Mouse (Mus musculus): ENCODE results near the gene F5. TPM values are rescaled to one million over a fixed set of nuclear protein-coding genes. Genes with fewer than 3 reads are reported as not detected.

F5 gene
- total and polyA plus RNA-seq, 2 experiments from 2014 or later = 0.05 TPM; not detected in 1

- DNase-seq (ENCODE audit: low spot score) (no peak), ATAC-seq (ENCODE audit: insufficient read depth, low read depth) (no peak)
- H3K27me3 ChIP-seq (ENCODE audit: control insufficient read depth, insufficient read depth, low read length) = no peaks in the 10 kb centered on the region
- WGBS = 72% methylated on average over 6 of the region's 6 CpGs
- no peak overlapping the region for H3K27ac ChIP-seq (ENCODE audit: low read depth)
- no peak for TF ChIP-seq EP300 (IDR thresholded peaks at IDR 0.05; ENCODE audit: low read depth)
- no peak for TF ChIP-seq CTCF (IDR thresholded peaks at IDR 0.05; ENCODE audit: low read depth)
- no peak overlapping the region for H3K9ac ChIP-seq (replicated peaks; ENCODE audit: low read depth, low read length)
- H3K4me1 ChIP-seq (ENCODE audit: control insufficient read depth, insufficient read depth) = no peaks in the 10 kb centered on the region; the same call in 1 of the 2 replicates
- H3K36me3 ChIP-seq (replicated peaks; ENCODE audit: control insufficient read depth, insufficient read depth, low read length) = no peaks in the 10 kb centered on the region
- H3K9me3 ChIP-seq (replicated peaks; ENCODE audit: control insufficient read depth, low read length) = no peaks in the 10 kb centered on the region
- no peak overlapping the region for H3K4me3 ChIP-seq (ENCODE audit: low read depth, low read length)
- no peak overlapping the region for H3K4me2 ChIP-seq (ENCODE audit: low read depth, low read length)
Measured at GRCm38 (mm10) chr1:164115647-164116046, 36.0 kb upstream of the F5 start.

DNA sequence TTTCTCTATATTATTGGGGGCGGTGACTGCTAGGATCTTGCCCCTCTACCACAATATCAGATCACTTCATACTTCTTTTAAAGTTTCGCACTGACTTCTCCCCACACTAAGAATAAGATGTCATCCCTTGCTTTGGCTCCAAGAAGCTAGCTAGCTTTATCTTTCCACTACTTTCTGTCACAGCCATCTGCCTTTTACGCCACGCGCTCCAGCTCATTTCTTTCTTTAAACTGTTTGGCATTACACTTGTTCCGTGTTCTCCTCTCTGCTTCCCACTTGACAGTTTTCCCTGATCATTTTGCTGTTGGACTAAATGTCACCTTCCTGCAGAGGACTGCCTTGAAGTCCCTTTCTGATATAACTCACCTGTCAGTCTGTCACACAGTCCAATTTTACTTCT, 33.8 kb upstream of the F5 start:
- 85% methylated on average over 6 of the region's 6 CpGs for WGBS
- no peak overlapping the region for H3K9ac ChIP-seq (replicated peaks; ENCODE audit: low read depth, low read length)
- no peaks in the 10 kb centered on the region for H3K27me3 ChIP-seq (ENCODE audit: control insufficient read depth, insufficient read depth, low read length)
- no peak overlapping the region for H3K4me2 ChIP-seq (ENCODE audit: low read depth, low read length)
- no peak for ATAC-seq (ENCODE audit: insufficient read depth, low read depth)
- H3K27ac ChIP-seq (ENCODE audit: low read depth) = no peak overlapping the region
- H3K9me3 ChIP-seq (replicated peaks; ENCODE audit: control insufficient read depth, low read length) = no peaks in the 10 kb centered on the region
- H3K4me3 ChIP-seq (ENCODE audit: low read depth, low read length) = no peak overlapping the region
- no peak for TF ChIP-seq CTCF (IDR thresholded peaks at IDR 0.05; ENCODE audit: low read depth)
- TF ChIP-seq EP300 (IDR thresholded peaks at IDR 0.05; ENCODE audit: low read depth) = no peak
- no peaks in the 10 kb centered on the region; the same call in 1 of the 2 replicates for H3K4me1 ChIP-seq (ENCODE audit: control insufficient read depth, insufficient read depth)
- DNase-seq (ENCODE audit: low spot score) = no peak
- no peaks in the 10 kb centered on the region for H3K36me3 ChIP-seq (replicated peaks; ENCODE audit: control insufficient read depth, insufficient read depth, low read length)

DNA sequence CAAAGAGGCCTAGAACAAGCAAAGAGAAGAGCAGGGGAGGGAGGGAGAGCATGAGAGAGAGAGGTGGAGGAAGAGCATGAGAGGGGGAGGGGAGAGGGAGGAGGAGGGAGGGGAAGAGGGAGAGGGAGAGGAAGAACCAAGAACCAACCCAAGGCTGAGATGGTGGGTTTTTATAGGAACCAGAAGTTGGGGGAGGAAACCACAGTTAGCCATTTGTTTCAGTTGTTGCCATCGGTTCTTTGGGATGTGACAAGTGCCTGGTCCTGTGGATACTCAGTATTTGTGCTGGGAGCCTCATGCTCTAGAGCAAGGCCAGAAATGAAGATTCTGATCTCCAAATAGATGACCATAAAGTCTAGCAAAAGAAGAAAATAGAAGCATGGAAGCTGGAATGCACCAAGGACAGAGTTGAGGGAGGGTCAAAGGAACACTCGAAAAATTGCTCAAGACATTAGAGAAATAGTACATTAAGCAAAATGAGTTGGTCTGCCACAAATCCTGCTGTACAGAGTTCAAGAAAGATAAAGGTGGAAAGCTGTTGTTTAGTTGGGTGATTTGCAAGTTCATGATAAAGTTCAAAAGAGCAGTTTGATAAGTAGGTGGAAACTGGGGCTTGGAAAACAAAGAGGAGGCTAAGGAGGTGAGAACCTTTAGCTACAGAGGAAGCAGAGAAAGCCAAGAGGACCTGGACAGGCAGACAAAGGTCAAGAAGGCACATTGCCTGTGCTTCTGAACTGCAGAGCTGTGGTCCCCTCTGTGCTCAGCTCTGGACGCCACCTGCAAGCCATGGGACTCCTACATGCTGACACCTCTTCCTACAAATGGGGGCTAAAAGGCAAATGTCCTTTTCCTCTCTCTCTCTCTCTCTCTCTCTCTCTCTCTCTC, 31.5 kb upstream of the F5 start:
- Histone ChIP-seq H3K4me3 (ENCODE audit: low read depth, low read length) (no peak overlapping the region), H3K27ac (ENCODE audit: low read depth) (no peak overlapping the region), H3K4me2 (ENCODE audit: low read depth, low read length) (no peak overlapping the region), H3K9me3 (replicated peaks; ENCODE audit: control insufficient read depth, low read length) (no peaks in the 10 kb centered on the region), H3K9ac (replicated peaks; ENCODE audit: low read depth, low read length) (no peak overlapping the region), H3K27me3 (ENCODE audit: control insufficient read depth, insufficient read depth, low read length) (no peaks in the 10 kb centered on the region), H3K36me3 (replicated peaks; ENCODE audit: control insufficient read depth, insufficient read depth, low read length) (no peaks in the 10 kb centered on the region), H3K4me1 (ENCODE audit: control insufficient read depth, insufficient read depth) (no peaks in the 10 kb centered on the region; the same call in 1 of the 2 replicates)
- ATAC-seq (ENCODE audit: insufficient read depth, low read depth) (no peak), DNase-seq (ENCODE audit: low spot score) (no peak)
- 39% methylated on average over 3 of the region's 3 CpGs for WGBS
- no peak for TF ChIP-seq CTCF (IDR thresholded peaks at IDR 0.05; ENCODE audit: low read depth)

- Histone ChIP-seq H3K9me3 (replicated peaks; ENCODE audit: control insufficient read depth, low read length) (no peaks in the 10 kb centered on the region), H3K4me3 (ENCODE audit: low read depth, low read length) (no peak overlapping the region), H3K36me3 (replicated peaks; ENCODE audit: control insufficient read depth, insufficient read depth, low read length) (no peaks in the 10 kb centered on the region), H3K4me1 (ENCODE audit: control insufficient read depth, insufficient read depth) (no peaks in the 10 kb centered on the region; the same call in 1 of the 2 replicates), H3K9ac (replicated peaks; ENCODE audit: low read depth, low read length) (no peak overlapping the region), H3K4me2 (ENCODE audit: low read depth, low read length) (no peak overlapping the region), H3K27me3 (ENCODE audit: control insufficient read depth, insufficient read depth, low read length) (no peaks in the 10 kb centered on the region), H3K27ac (ENCODE audit: low read depth) (no peak overlapping the region)
- 63% methylated on average over 3 of the region's 3 CpGs for WGBS
- ATAC-seq (ENCODE audit: insufficient read depth, low read depth) (no peak), DNase-seq (ENCODE audit: low spot score) (no peak)
- TF ChIP-seq CTCF (IDR thresholded peaks at IDR 0.05; ENCODE audit: low read depth) (no peak), EP300 (IDR thresholded peaks at IDR 0.05; ENCODE audit: low read depth) (no peak)
Measured at GRCm38 (mm10) chr1:164120777-164121158, 30.9 kb upstream of the F5 start.

- WGBS = 48% methylated on average over 3 of the region's 3 CpGs
- H3K4me3 ChIP-seq (ENCODE audit: low read depth, low read length) = no peak overlapping the region
- ATAC-seq (ENCODE audit: insufficient read depth, low read depth) = no peak
Measured at GRCm38 (mm10) chr1:164123836-164124235, 27.8 kb upstream of the F5 start.

More at GRCm38 (mm10) chr1:164123836-164124235, 27.8 kb upstream of the F5 start:
- no peaks in the 10 kb centered on the region for H3K27me3 ChIP-seq (ENCODE audit: control insufficient read depth, insufficient read depth, low read length)
- H3K9me3 ChIP-seq (replicated peaks; ENCODE audit: control insufficient read depth, low read length) = no peaks in the 10 kb centered on the region
- no peaks in the 10 kb centered on the region; the same call in 1 of the 2 replicates for H3K4me1 ChIP-seq (ENCODE audit: control insufficient read depth, insufficient read depth)
- H3K27ac ChIP-seq (ENCODE audit: low read depth) = no peak overlapping the region
- H3K9ac ChIP-seq (replicated peaks; ENCODE audit: low read depth, low read length) = no peak overlapping the region
- DNase-seq (ENCODE audit: low spot score) = no peak
- H3K4me2 ChIP-seq (ENCODE audit: low read depth, low read length) = no peak overlapping the region
- no peak for TF ChIP-seq CTCF (IDR thresholded peaks at IDR 0.05; ENCODE audit: low read depth)
- TF ChIP-seq EP300 (IDR thresholded peaks at IDR 0.05; ENCODE audit: low read depth) = no peak
- no peaks in the 10 kb centered on the region for H3K36me3 ChIP-seq (replicated peaks; ENCODE audit: control insufficient read depth, insufficient read depth, low read length)
